Mouse (Mus musculus) cerebellum, adult 2 months (tissue): ENCODE results near the gene Bdkrb2. TPM values are rescaled to one million over a fixed set of nuclear protein-coding genes. Genes with fewer than 3 reads are reported as not detected.

Experiments used
- DNase-seq, 2 experiments: peaks; one replicate each; pipeline ENCODE4 v3.0.0; 2021
- H3K27ac ChIP-seq: fragments of 200-500 bp; 2 replicates; pipeline ENCODE4 v1.5.1; 2012; ENCODE audit warnings: low read length, control low read depth, inconsistent platforms; ENCODE audit not compliant: insufficient read depth
- H3K27me3 ChIP-seq: fragments of 200-500 bp; 2 replicates; pipeline ENCODE4 v1.6.1; 2012; ENCODE audit warnings: inconsistent platforms, mild to moderate bottlenecking, low read length, moderate library complexity; ENCODE audit not compliant: control insufficient read depth, insufficient read depth
- H3K4me1 ChIP-seq: fragments of 200-500 bp; 2 replicates; pipeline ENCODE4 v1.6.1; 2011; ENCODE audit warnings: low read length; ENCODE audit not compliant: control insufficient read depth, insufficient read depth
- H3K4me3 ChIP-seq: fragments of 200-500 bp; replicated peaks from 2 replicates; pipeline ENCODE3; 2011; ENCODE audit warnings: mild to moderate bottlenecking, low read depth, low read length, control low read depth; ENCODE audit not compliant: insufficient read depth
- CTCF ChIP-seq: fragments of 200-500 bp; IDR thresholded peaks from 2 replicates; pipeline ENCODE4 v1.5.1; 2011; ENCODE audit warnings: low read depth, mild to moderate bottlenecking, control low read depth, low read length, moderate library complexity, borderline replicate concordance; ENCODE audit not compliant: insufficient read depth
- POLR2A ChIP-seq: fragments of 200-500 bp; IDR thresholded peaks from 2 replicates; pipeline ENCODE4 v1.6.1; 2011; ENCODE audit warnings: low read length, control low read depth, borderline replicate concordance; ENCODE audit not compliant: insufficient read depth
- WGBS: fragments of 180-500 bp; shearing (Covaris S2); methylation state at CpG from one replicate; pipeline ENCODE4 v1.1.7; 2018; 5-methylcytosine and 5-hydroxymethylcytosine counted together
- polyA plus RNA-seq: library from polyadenylated mRNA; depleted of rRNA; stranded (reverse); fragments of >200 nt; gene quantifications from 2 replicates; pipeline ENCODE4 v1.2.3, GENCODE M21; 2012; rRNA removed

Bdkrb2 gene
- polyA plus RNA-seq, 1 experiment = 0.70 TPM

DNA sequence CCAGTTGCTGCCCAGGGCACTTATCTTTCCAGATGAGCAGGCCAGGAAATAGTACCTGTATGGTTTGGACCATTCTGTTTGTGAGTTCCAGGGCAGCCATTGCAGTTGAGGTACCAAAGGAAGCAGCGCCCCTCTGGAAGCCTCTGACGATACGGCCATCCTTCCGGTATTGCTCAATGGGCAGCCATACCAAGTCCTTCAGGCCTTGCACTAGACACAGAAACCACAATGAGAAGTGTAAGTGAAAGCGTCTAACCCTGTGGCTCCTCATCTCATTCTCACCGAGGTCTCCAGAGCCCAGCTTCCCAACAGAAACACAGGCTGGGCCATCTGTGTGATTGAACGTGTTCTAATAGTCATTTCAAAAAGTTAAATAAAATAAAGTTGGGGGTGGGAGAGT is 59.0 kb downstream of the Bdkrb2 start:
- no peak for DNase-seq
- WGBS = 95% methylated on average over 7 of the region's 7 CpGs

DNA sequence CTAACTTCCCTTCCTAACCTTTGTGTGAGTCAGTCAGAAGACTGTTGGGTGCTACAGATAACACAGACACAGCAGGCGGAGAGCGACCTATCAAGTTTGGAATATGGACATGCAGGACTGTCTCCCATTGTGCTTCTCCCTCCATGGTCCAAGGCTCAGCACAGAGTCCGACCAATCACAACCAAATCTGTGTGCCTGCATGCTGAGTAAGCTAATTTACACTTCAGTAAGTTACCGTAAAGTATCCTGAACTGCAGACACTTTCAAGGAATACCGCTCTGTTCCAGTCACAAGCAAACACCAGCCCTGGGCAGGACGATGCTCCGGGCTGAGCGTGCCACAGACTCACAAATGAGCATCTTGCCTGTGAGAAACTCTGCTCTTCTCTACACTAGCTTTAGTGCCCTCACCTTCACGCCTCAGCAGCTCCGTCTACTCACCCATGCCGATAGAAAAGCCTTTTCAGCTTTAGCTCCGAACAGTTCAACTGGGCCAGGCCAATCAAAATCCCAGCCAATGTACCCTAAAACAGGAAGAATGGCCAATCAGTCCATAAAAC is 60.0 kb downstream of the Bdkrb2 start:
- H3K4me1 ChIP-seq = no peaks in the 10 kb centered on the region; the same call in 1 of the 2 replicates
- TF ChIP-seq POLR2A = no peak
- TF ChIP-seq CTCF = no peak
- no peaks in the 10 kb centered on the region for H3K27me3 ChIP-seq
- DNase-seq = no peak
- H3K4me3 ChIP-seq = no peak overlapping the region
- no peak overlapping the region for H3K27ac ChIP-seq
- WGBS = 57% methylated on average over 12 of the region's 12 CpGs

More for the DNA sequence above, 59.0 kb downstream of the Bdkrb2 start:
- no peak overlapping the region for H3K27ac ChIP-seq
- no peaks in the 10 kb centered on the region; the same call in 1 of the 2 replicates for H3K4me1 ChIP-seq
- H3K27me3 ChIP-seq = no peaks in the 10 kb centered on the region
- TF ChIP-seq CTCF (no peak), POLR2A (no peak)
- no peak overlapping the region for H3K4me3 ChIP-seq

DNA sequence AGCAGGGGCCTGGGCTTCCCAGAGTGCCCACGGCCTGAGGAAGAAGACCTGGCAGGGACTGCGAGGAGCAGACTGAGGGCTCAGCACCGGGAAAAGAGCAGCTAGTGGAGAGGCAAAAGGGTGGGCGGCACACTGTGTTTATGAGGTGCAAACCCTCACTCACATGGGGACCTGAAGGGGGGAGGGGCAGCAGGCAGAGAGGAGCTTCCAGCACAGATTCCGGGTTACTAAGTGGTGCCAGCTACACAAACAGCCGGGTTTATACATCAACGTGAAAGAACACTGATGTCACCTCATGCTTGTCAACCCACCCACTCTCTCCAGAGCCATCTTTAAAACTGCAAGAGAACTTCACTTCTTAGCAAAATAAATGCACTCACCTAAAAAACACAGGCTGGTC is 62.8 kb downstream of the Bdkrb2 start:
- no peaks in the 10 kb centered on the region; the same call in 1 of the 2 replicates for H3K4me1 ChIP-seq
- 66% methylated on average over 7 of the region's 7 CpGs for WGBS
- DNase-seq = no peak

DNA sequence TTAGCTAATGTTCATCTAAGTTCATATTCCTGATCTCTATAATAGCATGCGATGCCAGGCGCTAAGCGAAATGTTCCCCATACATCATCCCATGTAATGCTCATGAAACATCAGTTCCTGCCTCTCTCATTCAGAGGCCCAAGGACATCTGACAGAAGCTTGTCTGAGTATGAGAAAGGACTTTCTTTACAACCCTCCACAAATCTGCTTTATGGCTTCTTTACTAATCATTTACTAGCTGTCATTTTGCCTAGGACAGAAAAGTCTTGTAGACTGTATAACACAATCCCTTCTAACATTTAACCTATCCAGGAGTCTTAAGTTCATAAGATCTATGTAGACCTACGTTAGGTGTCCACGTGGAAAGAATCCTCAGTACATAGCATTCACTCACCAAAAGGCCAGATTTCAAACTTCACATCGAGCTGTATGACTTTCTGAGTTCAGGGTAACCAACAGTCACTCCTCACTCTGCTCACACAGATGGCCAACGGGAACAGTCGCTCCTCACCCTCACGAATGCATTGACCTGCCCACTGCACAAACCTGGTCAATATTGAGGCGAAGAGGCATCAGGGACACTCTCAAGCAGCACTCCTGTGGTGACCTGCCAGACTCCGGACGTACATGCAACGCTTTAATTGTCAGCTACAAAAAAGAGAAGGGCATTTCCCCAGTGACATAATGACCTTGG is 71.5 kb downstream of the Bdkrb2 start:
- Histone ChIP-seq H3K27ac (no peak overlapping the region), H3K4me1 (no peaks in the 10 kb centered on the region), H3K27me3 (no peaks in the 10 kb centered on the region), H3K4me3 (no peak overlapping the region)
- TF ChIP-seq POLR2A = no peak
- TF ChIP-seq CTCF = no peak
- 90% methylated on average over 13 of the region's 13 CpGs for WGBS
- DNase-seq = no peak

More for the DNA sequence above, 62.8 kb downstream of the Bdkrb2 start:
- Histone ChIP-seq H3K27me3 (no peaks in the 10 kb centered on the region), H3K27ac (no peak overlapping the region), H3K4me3 (no peak overlapping the region)
- TF ChIP-seq POLR2A (no peak), CTCF (no peak)

DNA sequence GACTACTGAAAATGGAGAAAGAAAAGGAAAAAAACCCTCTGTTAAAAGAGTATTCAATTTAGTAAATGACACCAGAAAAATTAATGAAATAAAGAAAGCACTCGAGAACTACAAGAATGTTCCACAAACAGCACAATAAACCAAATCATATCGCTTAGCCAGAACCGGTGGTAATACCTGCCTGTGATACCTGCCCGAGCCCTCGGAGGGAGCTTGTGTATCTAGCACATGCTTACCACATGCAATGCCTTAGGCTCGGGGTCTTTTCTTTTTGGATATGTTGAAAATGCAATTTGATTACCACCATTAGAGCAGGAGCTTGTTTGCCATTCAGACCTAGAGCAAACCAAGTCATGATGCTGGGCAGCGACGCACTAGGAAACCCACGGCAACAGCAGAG is 73.5 kb downstream of the Bdkrb2 start:
- no peak overlapping the region for H3K4me3 ChIP-seq
- H3K27me3 ChIP-seq = no peaks in the 10 kb centered on the region
- 85% methylated on average over 9 of the region's 9 CpGs for WGBS
- DNase-seq = no peak
- no peak for TF ChIP-seq CTCF
- no peak for TF ChIP-seq POLR2A
- no peak overlapping the region for H3K27ac ChIP-seq
- H3K4me1 ChIP-seq = no peaks in the 10 kb centered on the region

DNA sequence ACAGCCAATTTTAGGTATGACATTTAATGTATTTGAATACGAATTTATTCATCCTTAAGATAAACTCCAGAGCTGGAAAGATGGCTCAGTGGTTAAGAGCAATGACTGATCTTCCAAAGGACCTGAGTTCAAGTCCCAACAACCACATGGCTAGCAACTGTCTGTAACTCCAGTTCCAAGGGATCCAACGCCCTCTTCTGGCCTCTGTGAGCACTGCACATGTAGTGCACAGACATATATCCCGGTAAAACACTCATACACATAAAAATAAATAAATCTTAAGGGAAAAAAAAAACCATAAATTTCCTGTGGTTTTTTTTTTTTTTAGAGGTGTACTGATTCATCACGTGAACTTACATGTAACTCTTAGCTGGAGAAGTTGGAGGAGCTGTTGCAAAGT is 74.5 kb downstream of the Bdkrb2 start:
- no peak overlapping the region for H3K4me3 ChIP-seq
- no peak for DNase-seq
- H3K27me3 ChIP-seq = no peaks in the 10 kb centered on the region
- TF ChIP-seq POLR2A (no peak), CTCF (no peak)
- 77% methylated on average over 4 of the region's 4 CpGs for WGBS
- H3K4me1 ChIP-seq = no peaks in the 10 kb centered on the region
- H3K27ac ChIP-seq = no peak overlapping the region

DNA sequence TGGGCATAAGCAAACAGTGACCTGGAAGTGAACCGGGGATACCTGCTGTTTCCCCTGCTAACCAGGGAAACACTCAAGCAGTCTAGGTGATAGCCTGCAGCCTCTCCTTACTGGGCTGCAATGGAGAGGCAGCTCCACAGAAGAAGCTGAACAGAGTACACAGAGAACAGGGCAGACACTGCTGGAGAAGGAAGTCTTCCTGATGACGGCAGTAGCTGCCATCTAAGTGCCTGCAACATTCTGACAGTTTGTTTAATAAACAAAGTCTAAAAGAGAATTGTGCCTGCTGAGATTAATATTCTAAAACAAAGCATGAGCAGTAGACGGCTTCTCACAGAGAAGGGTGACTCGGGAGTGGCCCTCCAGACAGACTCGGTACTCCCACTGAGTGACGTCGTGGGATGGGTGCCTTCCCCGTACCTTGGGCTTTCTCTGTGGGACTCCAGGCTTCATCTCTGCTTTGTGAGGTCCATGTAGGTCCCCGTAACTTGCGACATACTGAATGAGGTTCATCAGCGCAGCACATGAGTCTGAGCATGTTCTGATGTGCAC is 79.8 kb downstream of the Bdkrb2 start:
- no peak overlapping the region for H3K4me3 ChIP-seq
- H3K27ac ChIP-seq = no peak overlapping the region
- TF ChIP-seq CTCF (no peak), POLR2A (no peak)
- no peak for DNase-seq
- H3K27me3 ChIP-seq = no peaks in the 10 kb centered on the region
- 91% methylated on average over 11 of the region's 11 CpGs for WGBS
- H3K4me1 ChIP-seq = no peaks in the 10 kb centered on the region

Other genes with a start within 250 kb of the Bdkrb2 start
- gene Tunar, start 229.4 kb upstream of the Bdkrb2 start, polyA plus RNA-seq = 29.6 and 32.4 TPM in 2 replicates
- gene D430019H16Rik, start 109.4 kb upstream of the Bdkrb2 start, polyA plus RNA-seq = 5.8 and 6.7 TPM in 2 replicates
- gene Bdkrb1, start 39.9 kb downstream of the Bdkrb2 start, polyA plus RNA-seq = 0.36 TPM in 1 of 2 replicates, not detected in the other
- 29.4 and 31.7 TPM in 2 replicates for gene Gskip, start 121.6 kb downstream of the Bdkrb2 start, polyA plus RNA-seq
- gene Atg2b, start 122.0 kb downstream of the Bdkrb2 start, polyA plus RNA-seq = 47.4 and 48.8 TPM in 2 replicates
- 1.3 and 2.2 TPM in 2 replicates for gene Ak7, start 142.8 kb downstream of the Bdkrb2 start, polyA plus RNA-seq
- gene Papola, start 221.5 kb downstream of the Bdkrb2 start, polyA plus RNA-seq = 99.3 and 106 TPM in 2 replicates